Mouse (Mus musculus) hindbrain, embryonic 16.5 days (tissue): ENCODE results near the gene Styk1. TPM values are rescaled to one million over a fixed set of nuclear protein-coding genes. Genes with fewer than 3 reads are reported as not detected.
A peak's percentile ranks its signal among the peaks of the same experiment; 100 is the strongest.

Source experiments
- ATAC-seq: fragments of 200-750 bp; cut with Nextera tagmentation; 2 replicates; pipeline ENCODE4 v1.8.0; 2017; ENCODE audit warnings: moderate TSS enrichment, moderate library complexity
- H3K27ac ChIP-seq: fragments of 300-500 bp; sonication (generic); 2 replicates; pipeline ENCODE4 v1.5.1; 2014; ENCODE audit warnings: low read depth, mild to moderate bottlenecking, control low read depth, low read length, moderate library complexity
- H3K27me3 ChIP-seq: fragments of 300-500 bp; sonication (generic); replicated peaks from 2 replicates; pipeline ENCODE4 v1.6.1; 2014; ENCODE audit warnings: low read length; ENCODE audit not compliant: control insufficient read depth, insufficient read depth
- H3K36me3 ChIP-seq: fragments of 300-500 bp; sonication (generic); 2 replicates; pipeline ENCODE4 v1.6.1; 2014; ENCODE audit warnings: mild to moderate bottlenecking, low read length, moderate library complexity, mixed read lengths; ENCODE audit not compliant: control insufficient read depth, insufficient read depth
- H3K4me1 ChIP-seq: fragments of 300-500 bp; sonication (generic); 2 replicates; pipeline ENCODE4 v1.6.1; 2014; ENCODE audit warnings: low read depth, low read length; ENCODE audit not compliant: control insufficient read depth, insufficient read depth
- H3K4me2 ChIP-seq: fragments of 300-500 bp; sonication (generic); 2 replicates; pipeline ENCODE4 v1.6.1; 2014; ENCODE audit warnings: mild to moderate bottlenecking, low read length, control low read depth, moderate library complexity
- H3K4me3 ChIP-seq: fragments of 300-500 bp; sonication (generic); 2 replicates; pipeline ENCODE4 v1.5.1; 2014; ENCODE audit warnings: mild to moderate bottlenecking, low read length, control low read depth, moderate library complexity
- H3K9ac ChIP-seq: fragments of 300-500 bp; sonication (generic); 2 replicates; pipeline ENCODE4 v1.6.1; 2014; ENCODE audit warnings: low read depth, mild to moderate bottlenecking, control low read depth, low read length, moderate library complexity
- H3K9me3 ChIP-seq: fragments of 300-500 bp; sonication (generic); 2 replicates; pipeline ENCODE4 v1.6.1; 2014; ENCODE audit warnings: mild to moderate bottlenecking, low read length, moderate library complexity; ENCODE audit not compliant: control insufficient read depth
- WGBS: fragments of 180-500 bp; shearing (Covaris S2); extraction: QIAGEN DNeasy Blood & Tissue Kit; methylation state at CpG from one replicate; pipeline ENCODE4 v1.1.7; 2014; 5-methylcytosine and 5-hydroxymethylcytosine counted together
- polyA plus RNA-seq: library from polyadenylated mRNA; unstranded; fragments of >200 nt; fragmentation: Nextera tagmentation; extraction: Ambion mirVana; gene quantifications from 2 replicates; pipeline ENCODE4 v1.2.1, GENCODE M21; 2015

Styk1 gene
- polyA plus RNA-seq, 1 experiment from 2014 or later: 7.4 TPM

- no peak for ATAC-seq
- Histone ChIP-seq H3K9me3 (no peaks in the 10 kb centered on the region), H3K4me2 (no peak overlapping the region), H3K4me1 (no peaks in the 10 kb centered on the region), H3K27me3 (no peaks in the 10 kb centered on the region), H3K27ac (no peak overlapping the region), H3K36me3 (peaks cover 23% of the 10 kb centered on the region), H3K9ac (no peak overlapping the region), H3K4me3 (no peak overlapping the region)
- WGBS: 95% methylated on average over 5 of the region's 5 CpGs
These were observed 19.8 kb upstream of the Styk1 start for GRCm38 (mm10) chr6:131373160-131373559.

GRCm38 (mm10) chr6:131370767-131371166 lies 17.4 kb upstream of the Styk1 start:
- H3K4me2 ChIP-seq: no peak overlapping the region
- no peak overlapping the region for H3K4me3 ChIP-seq
- no peaks in the 10 kb centered on the region for H3K4me1 ChIP-seq
- peaks cover 24% of the 10 kb centered on the region for H3K36me3 ChIP-seq
- 97% methylated on average over 5 of the region's 5 CpGs for WGBS
- H3K27ac ChIP-seq: no peak overlapping the region
- no peaks in the 10 kb centered on the region for H3K9me3 ChIP-seq
- no peak overlapping the region for H3K9ac ChIP-seq
- no peak for ATAC-seq
- H3K27me3 ChIP-seq: no peaks in the 10 kb centered on the region

GRCm38 (mm10) chr6:131369866-131370616 lies 16.6 kb upstream of the Styk1 start:
- Histone ChIP-seq H3K4me2 (no peak overlapping the region), H3K4me1 (no peaks in the 10 kb centered on the region), H3K9ac (no peak overlapping the region), H3K27ac (no peak overlapping the region), H3K27me3 (no peaks in the 10 kb centered on the region), H3K4me3 (no peak overlapping the region), H3K9me3 (no peaks in the 10 kb centered on the region), H3K36me3 (peaks cover 19% of the 10 kb centered on the region)
- ATAC-seq: no peak
- 81% methylated on average over 8 of the region's 8 CpGs for WGBS

GRCm38 (mm10) chr6:131367101-131367500 lies 13.7 kb upstream of the Styk1 start:
- H3K4me1 ChIP-seq: no peaks in the 10 kb centered on the region
- H3K27me3 ChIP-seq: no peaks in the 10 kb centered on the region
- no peak overlapping the region for H3K27ac ChIP-seq
- H3K4me3 ChIP-seq: no peak overlapping the region
- WGBS: 51% methylated on average over 4 of the region's 4 CpGs
- peaks cover 30% of the 10 kb centered on the region for H3K36me3 ChIP-seq
- peak; percentile 61; the same call in 1 of the 2 replicates for ATAC-seq
- no peak overlapping the region for H3K9ac ChIP-seq
- no peak overlapping the region for H3K4me2 ChIP-seq
- no peaks in the 10 kb centered on the region for H3K9me3 ChIP-seq

GRCm38 (mm10) chr6:131364353-131364752 lies 11.0 kb upstream of the Styk1 start:
- H3K27me3 ChIP-seq: no peaks in the 10 kb centered on the region
- no peak overlapping the region for H3K4me2 ChIP-seq
- H3K9ac ChIP-seq: no peak overlapping the region
- H3K9me3 ChIP-seq: no peaks in the 10 kb centered on the region
- no peak overlapping the region for H3K4me3 ChIP-seq
- no peak for ATAC-seq
- H3K36me3 ChIP-seq: peaks cover 27% of the 10 kb centered on the region
- 92% methylated on average over 2 of the region's 2 CpGs for WGBS
- H3K4me1 ChIP-seq: no peaks in the 10 kb centered on the region
- H3K27ac ChIP-seq: no peak overlapping the region

GRCm38 (mm10) chr6:131362987-131363765 lies 9.8 kb upstream of the Styk1 start:
- H3K36me3 ChIP-seq: peaks cover 24% of the 10 kb centered on the region
- H3K27ac ChIP-seq: no peak overlapping the region
- H3K9me3 ChIP-seq: no peaks in the 10 kb centered on the region
- H3K27me3 ChIP-seq: no peaks in the 10 kb centered on the region
- no peak overlapping the region for H3K9ac ChIP-seq
- 87% methylated on average over 7 of the region's 7 CpGs for WGBS
- H3K4me1 ChIP-seq: no peaks in the 10 kb centered on the region
- no peak overlapping the region for H3K4me2 ChIP-seq
- H3K4me3 ChIP-seq: no peak overlapping the region
- ATAC-seq: no peak

- Histone ChIP-seq H3K9ac (no peak overlapping the region), H3K4me1 (no peaks in the 10 kb centered on the region), H3K27me3 (no peaks in the 10 kb centered on the region), H3K4me2 (no peak overlapping the region), H3K4me3 (no peak overlapping the region), H3K9me3 (no peaks in the 10 kb centered on the region), H3K27ac (no peak overlapping the region), H3K36me3 (peaks cover 15% of the 10 kb centered on the region)
- WGBS: 80% methylated on average over 5 of the region's 5 CpGs
- ATAC-seq: no peak
These were observed 7.3 kb upstream of the Styk1 start for GRCm38 (mm10) chr6:131360693-131361092.

GRCm38 (mm10) chr6:131359543-131359942 lies 6.1 kb upstream of the Styk1 start:
- WGBS: 87% methylated on average over 2 of the region's 2 CpGs
- H3K4me1 ChIP-seq: no peaks in the 10 kb centered on the region
- H3K4me2 ChIP-seq: no peak overlapping the region
- H3K4me3 ChIP-seq: no peak overlapping the region
- no peak for ATAC-seq
- H3K27me3 ChIP-seq: no peaks in the 10 kb centered on the region
- H3K9ac ChIP-seq: no peak overlapping the region
- peaks cover 12% of the 10 kb centered on the region for H3K36me3 ChIP-seq
- no peak overlapping the region for H3K27ac ChIP-seq
- no peaks in the 10 kb centered on the region for H3K9me3 ChIP-seq

GRCm38 (mm10) chr6:131354913-131355312 lies 1.5 kb upstream of the Styk1 start:
- no peak overlapping the region for H3K9ac ChIP-seq
- ATAC-seq: no peak
- no peaks in the 10 kb centered on the region for H3K9me3 ChIP-seq
- no peaks in the 10 kb centered on the region for H3K36me3 ChIP-seq
- peaks cover 5% of the 10 kb centered on the region; the same call in 1 of the 2 replicates for H3K4me1 ChIP-seq
- no peak overlapping the region for H3K27ac ChIP-seq
- H3K4me2 ChIP-seq: no peak overlapping the region
- WGBS: 77% methylated on average over 4 of the region's 4 CpGs
- H3K27me3 ChIP-seq: no peaks in the 10 kb centered on the region
- H3K4me3 ChIP-seq: no peak overlapping the region
